Mouse (Mus musculus) MEL (cell line): ENCODE results near the gene Peli2.

Experiments
- CTCF ChIP-seq, 3 experiments: IDR thresholded peaks in 2 of 3; conservative IDR thresholded peaks in 1 of 3; 2 replicates each; pipeline ENCODE4 v1.5.1; 2011 to 2012; ENCODE audit warnings: low read length in 3 of 3, low read depth in 2 of 3, mild to moderate bottlenecking in 2 of 3, improper control_type of control experiment in 1 of 3, inconsistent platforms in 1 of 3, mixed read lengths in 1 of 3, moderate library complexity in 1 of 3; ENCODE audit not compliant: control insufficient read depth in 1 of 3, insufficient read depth in 1 of 3, poor library complexity in 1 of 3, severe bottlenecking in 1 of 3
- E2F4 ChIP-seq: IDR thresholded peaks from 2 replicates; pipeline ENCODE4 v1.6.1; 2011; ENCODE audit warnings: low read depth, low read length, improper control_type of control experiment, borderline replicate concordance
- ELF1 ChIP-seq: IDR thresholded peaks from 2 replicates; pipeline ENCODE4 v1.6.1; 2014; ENCODE audit warnings: low read depth, mild to moderate bottlenecking, inconsistent platforms, low read length, improper control_type of control experiment, moderate library complexity
- EP300 ChIP-seq, 2 experiments: IDR thresholded peaks; 2 replicates each; pipeline ENCODE4 v1.6.1; 2011; ENCODE audit warnings: improper control_type of control experiment in 2 of 2, low read length in 2 of 2, low read depth in 1 of 2, mild to moderate bottlenecking in 1 of 2
- MAFK ChIP-seq: IDR thresholded peaks from 2 replicates; pipeline ENCODE4 v1.6.1; 2011; ENCODE audit warnings: low read depth, mild to moderate bottlenecking, low read length, improper control_type of control experiment, borderline replicate concordance
- MXI1 ChIP-seq: IDR thresholded peaks from 2 replicates; pipeline ENCODE4 v1.6.1; 2011; ENCODE audit warnings: mild to moderate bottlenecking, low read depth, low read length, improper control_type of control experiment
- POLR2A ChIP-seq, 2 experiments: IDR thresholded peaks; 2 replicates each; pipeline ENCODE4 v1.6.1; 2011 to 2012; ENCODE audit warnings: low read length in 2 of 2, mild to moderate bottlenecking in 2 of 2, control low read depth in 1 of 2, improper control_type of control experiment in 1 of 2, low read depth in 1 of 2, moderate library complexity in 1 of 2; ENCODE audit not compliant: control insufficient read depth in 1 of 2, insufficient read depth in 1 of 2, poor library complexity in 1 of 2
- POLR2AphosphoS2 ChIP-seq: IDR thresholded peaks from 2 replicates; pipeline ENCODE4 v1.6.1; 2011; ENCODE audit warnings: low read length, improper control_type of control experiment
- TAL1 ChIP-seq: IDR thresholded peaks from 2 replicates; pipeline ENCODE4 v1.6.1; 2012; ENCODE audit warnings: mild to moderate bottlenecking, inconsistent platforms, low read length, moderate library complexity, mixed read lengths
- USF1 ChIP-seq: IDR thresholded peaks from 2 replicates; pipeline ENCODE4 v1.6.1; 2014; ENCODE audit warnings: low read depth, mild to moderate bottlenecking, inconsistent platforms, low read length, improper control_type of control experiment, moderate library complexity
- ZKSCAN1 ChIP-seq: IDR thresholded peaks from 2 replicates; pipeline ENCODE4 v1.6.1; 2012; ENCODE audit warnings: low read depth, mild to moderate bottlenecking, inconsistent platforms, low read length, improper control_type of control experiment, moderate library complexity

- TF ChIP-seq CTCF (IDR thresholded peaks at IDR 0.05 in 2 of 3, conservative IDR thresholded peaks at IDR 0.05 in 1 of 3; ENCODE audit: control insufficient read depth in 1 of 3, insufficient read depth in 1 of 3, low read depth in 2 of 3, low read length in 3 of 3, poor library complexity in 1 of 3, severe bottlenecking in 1 of 3) (no peak), EP300 (IDR thresholded peaks at IDR 0.05; ENCODE audit: low read depth in 1 of 2, low read length in 2 of 2) (no peak), POLR2A (IDR thresholded peaks at IDR 0.05; ENCODE audit: control insufficient read depth in 1 of 2, insufficient read depth in 1 of 2, low read depth in 1 of 2, low read length in 2 of 2, poor library complexity in 1 of 2) (no peak), ELF1 (no peak), E2F4 (no peak), TAL1 (no peak), POLR2AphosphoS2 (no peak), ZKSCAN1 (no peak), USF1 (no peak), MAFK (no peak), MXI1 (no peak)
Observed at GRCm38 (mm10) chr14:48303841-48304240, 183.2 kb downstream of the Peli2 start.
